Mouse (Mus musculus): ENCODE measurements at regions not wholly inside any gene's neighbourhood (a gene's known extent, or its start where the extent isn't known, plus 50 kb on each side); places are given as distances from the start of the nearest gene placed in this dataset.

DNA sequence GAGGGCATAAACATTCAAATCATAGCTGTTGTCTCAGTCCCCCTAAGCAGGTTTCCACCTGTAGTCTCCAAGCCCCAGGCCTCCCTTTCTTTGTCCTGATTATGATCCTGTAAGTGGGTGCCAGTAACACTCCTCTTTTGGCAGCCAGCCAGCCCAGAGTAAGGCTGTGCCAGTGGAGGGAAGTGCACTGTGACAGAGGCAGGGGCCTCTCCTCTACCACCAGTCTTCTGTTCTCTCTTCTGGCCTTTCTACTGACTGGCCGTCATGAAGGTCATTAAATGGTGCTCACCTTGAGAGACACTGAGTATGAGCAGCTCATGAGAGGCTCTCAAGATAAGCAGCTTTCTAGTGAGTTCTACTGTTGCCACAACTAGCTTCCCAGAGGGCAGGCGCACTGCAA lies 63.5 kb upstream of the Met start:
- peak; percentile 40 for DNase-seq (ENCODE audit: low read depth)

- DNase-seq (ENCODE audit: low read depth): peak; percentile 67
These were observed 55.5 kb upstream of the Met start for GRCm38 (mm10) chr6:17408094-17408493.

DNA sequence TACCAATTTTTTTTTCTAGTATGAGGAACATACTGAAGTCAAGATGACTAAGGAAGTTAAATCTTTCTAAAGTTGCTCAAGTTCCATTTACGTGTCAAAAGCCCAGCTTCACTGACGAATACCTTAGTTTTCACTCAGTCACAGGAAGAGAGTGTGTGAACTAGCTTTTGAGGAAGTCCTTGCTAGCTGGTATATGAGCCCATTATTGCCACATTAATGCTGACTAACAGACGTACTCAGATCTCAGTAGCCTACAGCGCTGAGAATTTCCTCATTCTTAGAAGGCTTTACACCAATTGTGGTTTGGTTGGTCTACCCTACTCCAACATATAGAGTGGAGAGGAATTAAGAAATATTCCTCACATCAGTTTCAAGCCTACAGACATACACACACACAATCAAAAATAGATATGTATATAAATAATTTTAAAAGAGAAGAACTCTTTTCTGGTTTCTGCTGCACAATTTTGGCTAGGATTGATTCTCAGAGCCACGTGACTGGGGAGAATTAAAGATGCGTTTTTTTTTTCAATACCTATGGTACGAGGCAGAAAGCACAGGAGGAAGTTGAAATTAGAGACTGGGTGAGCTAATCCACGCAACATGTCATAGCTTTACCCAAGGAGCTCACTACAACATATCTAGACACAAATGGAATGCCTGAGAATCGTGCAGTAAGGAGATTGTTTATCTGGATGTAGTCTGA lies 53.7 kb upstream of the Met start:
- peak; percentile 59 for DNase-seq (ENCODE audit: low read depth)

DNA sequence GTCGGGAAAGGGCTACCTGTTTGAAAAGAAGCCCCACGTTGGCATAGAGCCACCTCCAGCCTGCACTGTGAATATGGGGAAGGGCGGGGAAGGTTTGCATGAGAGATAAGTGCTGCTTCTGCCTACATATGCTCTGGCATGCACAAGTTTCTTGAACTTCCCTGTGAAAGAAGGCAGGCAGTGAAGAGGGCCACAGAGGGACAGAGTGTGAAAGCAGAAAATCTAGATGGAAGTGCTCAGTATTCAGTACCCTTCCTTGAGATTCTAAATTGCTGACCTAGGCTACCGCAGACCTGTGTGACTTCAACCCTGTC lies 53.2 kb upstream of the Met start:
- DNase-seq (ENCODE audit: low read depth): no peak

Measured in NIH3T3 (cell line).